Mouse (Mus musculus) hindbrain, embryonic 12.5 days (tissue): ENCODE results near the gene Bahcc1. TPM values are rescaled to one million over a fixed set of nuclear protein-coding genes. Genes with fewer than 3 reads are reported as not detected.

Source experiments
- ATAC-seq: fragments of 200-750 bp; cut with Nextera tagmentation; 2 replicates; pipeline ENCODE4 v1.8.0; 2017; ENCODE audit warnings: moderate TSS enrichment; ENCODE audit not compliant: low FRiP score
- H3K27ac ChIP-seq: fragments of 300-500 bp; sonication (generic); 2 replicates; pipeline ENCODE4 v1.5.1; 2016; ENCODE audit warnings: mild to moderate bottlenecking
- H3K27me3 ChIP-seq: fragments of 300-500 bp; sonication (generic); 2 replicates; pipeline ENCODE4 v1.6.1; 2016; ENCODE audit warnings: mild to moderate bottlenecking
- H3K36me3 ChIP-seq: fragments of 300-500 bp; sonication (generic); 2 replicates; pipeline ENCODE4 v1.6.1; 2016; ENCODE audit warnings: mild to moderate bottlenecking
- H3K4me1 ChIP-seq: fragments of 300-500 bp; sonication (generic); 2 replicates; pipeline ENCODE4 v1.6.1; 2016
- H3K4me2 ChIP-seq: fragments of 300-500 bp; sonication (generic); replicated peaks from 2 replicates; pipeline ENCODE4 v1.6.1; 2016; ENCODE audit warnings: mild to moderate bottlenecking
- H3K4me3 ChIP-seq: fragments of 300-500 bp; sonication (generic); 2 replicates; pipeline ENCODE4 v1.5.1; 2016; ENCODE audit warnings: mild to moderate bottlenecking
- H3K9ac ChIP-seq: fragments of 300-500 bp; sonication (generic); 2 replicates; pipeline ENCODE4 v1.6.1; 2016; ENCODE audit warnings: mild to moderate bottlenecking, moderate library complexity
- H3K9me3 ChIP-seq: fragments of 300-500 bp; sonication (generic); replicated peaks from 2 replicates; pipeline ENCODE4 v1.6.1; 2016; ENCODE audit warnings: mild to moderate bottlenecking
- WGBS: fragments of 180-500 bp; shearing (Covaris S2); methylation state at CpG from one replicate; pipeline ENCODE4 v1.1.7; 2016; 5-methylcytosine and 5-hydroxymethylcytosine counted together
- polyA plus RNA-seq: library from polyadenylated mRNA; unstranded; fragments of >200 nt; fragmentation: Nextera tagmentation; extraction: Ambion mirVana; gene quantifications from 2 replicates; pipeline ENCODE4 v1.2.1, GENCODE M21; 2016

Gene Bahcc1
- polyA plus RNA-seq, 1 experiment from 2014 or later: 23.8 TPM

DNA sequence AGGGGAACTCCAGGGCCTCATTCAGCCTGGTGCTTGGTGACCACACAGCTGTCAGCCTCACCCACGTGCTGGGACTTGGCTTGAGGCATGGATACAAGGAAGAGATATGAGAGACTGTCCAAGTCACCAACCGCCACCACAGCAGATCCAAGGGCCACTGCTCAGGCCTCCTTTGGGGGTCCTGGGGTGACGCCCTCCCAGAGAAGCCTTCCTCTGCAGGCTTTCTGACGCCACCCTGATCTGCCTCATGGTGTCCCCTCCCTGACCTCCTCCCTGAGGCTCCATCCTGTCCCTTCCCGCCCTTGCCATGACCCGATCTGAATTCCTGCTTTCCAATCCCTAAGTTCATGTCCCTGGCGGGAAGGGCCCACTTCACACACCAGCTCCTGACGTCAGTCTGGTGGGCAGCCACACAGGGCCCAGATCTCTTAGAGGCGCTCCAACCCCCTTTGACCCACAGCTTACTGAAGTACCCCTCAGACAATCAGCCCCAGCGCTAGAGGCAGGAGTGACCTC is 17.0 kb upstream of the Bahcc1 start:
- peaks cover 41% of the 10 kb centered on the region for H3K4me1 ChIP-seq
- H3K9ac ChIP-seq: no peak overlapping the region; the same call in 1 of the 2 replicates
- H3K9me3 ChIP-seq: no peaks in the 10 kb centered on the region; the same call in 1 of the 2 replicates
- 51% methylated on average over 10 of the region's 10 CpGs for WGBS
- peak overlapping the region; percentile 95 for H3K27ac ChIP-seq
- ATAC-seq: no peak
- no peaks in the 10 kb centered on the region for H3K27me3 ChIP-seq
- H3K4me2 ChIP-seq: peak overlapping the region; percentile 16; the same call in 1 of the 2 replicates
- no peak overlapping the region for H3K4me3 ChIP-seq
- no peaks in the 10 kb centered on the region for H3K36me3 ChIP-seq

DNA sequence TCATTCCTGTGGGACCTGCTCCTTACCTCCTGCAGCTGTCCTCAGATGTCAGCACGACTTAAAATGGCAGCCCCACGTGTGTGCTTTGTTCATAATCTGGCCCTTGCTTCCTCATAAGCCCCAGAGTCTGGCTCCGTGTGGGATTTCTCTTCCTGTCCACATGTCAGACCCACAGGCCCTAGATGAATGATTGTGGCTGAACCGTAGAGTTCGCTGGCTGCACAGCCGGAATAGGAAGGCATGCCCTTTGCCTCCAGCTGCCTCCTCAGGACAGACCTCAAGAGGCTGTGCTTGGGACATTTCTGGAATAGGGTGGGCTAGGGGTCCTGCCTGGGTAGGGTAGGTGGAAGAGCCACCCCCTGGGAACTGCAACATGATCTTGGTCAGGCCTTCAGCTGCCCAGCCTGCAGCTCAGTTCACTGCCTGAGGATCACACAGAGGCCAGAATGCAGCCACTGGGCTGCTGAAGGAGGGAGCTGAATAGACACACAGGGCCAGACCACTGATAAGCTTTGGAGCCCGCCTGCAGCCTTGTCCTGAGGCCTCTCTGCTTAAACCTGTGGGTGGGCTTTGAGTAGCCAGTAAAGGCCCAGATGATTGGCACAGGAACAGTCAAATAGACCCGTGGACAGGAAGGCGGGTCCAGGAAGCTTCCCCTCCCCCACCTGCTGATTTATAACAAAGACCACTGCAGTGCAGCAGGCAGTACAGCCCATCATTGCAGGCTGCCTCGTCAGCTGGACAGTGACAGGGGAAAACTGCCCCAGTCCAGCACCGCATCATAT is 16.0 kb upstream of the Bahcc1 start:
- H3K4me3 ChIP-seq: no peak overlapping the region
- ATAC-seq: peak; percentile 91
- H3K27me3 ChIP-seq: no peaks in the 10 kb centered on the region
- H3K9me3 ChIP-seq: no peaks in the 10 kb centered on the region; the same call in 1 of the 2 replicates
- H3K4me2 ChIP-seq: peak overlapping the region; percentile 16; the same call in 1 of the 2 replicates
- peaks cover 51% of the 10 kb centered on the region for H3K4me1 ChIP-seq
- 2% methylated on average over 11 of the region's 11 CpGs for WGBS
- H3K27ac ChIP-seq: peak overlapping the region; percentile 95
- H3K36me3 ChIP-seq: no peaks in the 10 kb centered on the region
- peak overlapping the region; percentile 44; the same call in 1 of the 2 replicates for H3K9ac ChIP-seq

DNA sequence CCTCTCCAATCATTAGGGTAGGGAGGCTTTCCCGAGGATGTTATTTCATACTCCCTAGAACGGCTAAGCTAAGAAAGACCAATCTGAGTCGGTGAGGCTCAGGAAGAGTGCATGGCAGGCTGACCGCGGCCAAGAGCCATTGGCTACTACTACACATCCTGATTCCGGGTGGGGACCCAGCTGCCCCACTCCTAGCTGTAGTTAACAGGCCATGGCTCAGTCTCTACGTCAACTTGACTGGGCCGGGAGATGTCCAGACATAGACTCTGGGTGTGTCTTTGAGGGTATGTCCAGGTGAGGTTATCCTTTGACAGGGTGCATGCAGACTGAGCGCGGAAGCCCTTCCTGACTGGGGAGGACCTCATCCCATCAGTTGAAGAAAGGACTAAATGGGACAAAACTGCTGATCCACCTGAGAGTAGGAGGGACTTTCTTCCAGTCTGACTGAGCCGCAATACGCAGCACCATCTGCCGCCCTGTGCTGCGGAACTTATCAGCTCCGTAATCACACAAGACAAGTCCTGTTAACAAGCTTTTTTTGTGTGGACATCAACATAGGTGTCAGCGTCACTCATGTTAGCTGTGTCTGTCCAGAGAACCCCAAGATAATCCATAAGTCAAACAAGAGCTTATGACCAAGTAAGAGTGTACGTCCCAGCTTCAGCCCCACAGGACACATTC is 14.4 kb upstream of the Bahcc1 start:
- no peaks in the 10 kb centered on the region; the same call in 1 of the 2 replicates for H3K9me3 ChIP-seq
- peaks cover 56% of the 10 kb centered on the region for H3K4me1 ChIP-seq
- no peaks in the 10 kb centered on the region for H3K36me3 ChIP-seq
- no peak overlapping the region for H3K4me2 ChIP-seq
- H3K27me3 ChIP-seq: no peaks in the 10 kb centered on the region
- ATAC-seq: no peak
- no peak overlapping the region; the same call in 1 of the 2 replicates for H3K27ac ChIP-seq
- H3K9ac ChIP-seq: no peak overlapping the region
- 89% methylated on average over 17 of the region's 17 CpGs for WGBS
- H3K4me3 ChIP-seq: no peak overlapping the region

DNA sequence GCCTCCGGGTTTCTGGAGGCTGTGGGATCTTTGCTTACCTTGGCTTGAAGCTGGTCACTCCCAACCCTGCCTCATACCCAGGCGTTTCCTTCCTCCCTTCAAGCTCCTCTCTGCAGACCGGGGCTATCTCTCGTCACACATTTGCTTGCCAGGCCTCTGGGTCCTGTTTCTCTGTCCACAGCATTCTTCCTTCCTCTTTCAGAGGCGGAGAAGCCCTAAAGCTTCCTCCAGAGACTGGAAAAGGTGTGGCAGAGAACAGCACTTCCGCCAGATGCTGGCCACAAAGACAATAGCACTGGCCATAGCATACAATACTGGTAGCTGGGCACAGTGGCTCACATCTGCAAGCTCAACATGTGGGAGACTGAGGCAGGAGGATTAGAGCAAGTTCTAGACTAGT is 13.8 kb upstream of the Bahcc1 start:
- no peak for ATAC-seq
- no peak overlapping the region for H3K4me3 ChIP-seq
- H3K27me3 ChIP-seq: no peaks in the 10 kb centered on the region
- H3K4me2 ChIP-seq: no peak overlapping the region
- H3K36me3 ChIP-seq: no peaks in the 10 kb centered on the region
- H3K4me1 ChIP-seq: peaks cover 62% of the 10 kb centered on the region
- no peak overlapping the region for H3K27ac ChIP-seq
- no peak overlapping the region for H3K9ac ChIP-seq
- 74% methylated on average over 6 of the region's 6 CpGs for WGBS
- no peaks in the 10 kb centered on the region; the same call in 1 of the 2 replicates for H3K9me3 ChIP-seq

DNA sequence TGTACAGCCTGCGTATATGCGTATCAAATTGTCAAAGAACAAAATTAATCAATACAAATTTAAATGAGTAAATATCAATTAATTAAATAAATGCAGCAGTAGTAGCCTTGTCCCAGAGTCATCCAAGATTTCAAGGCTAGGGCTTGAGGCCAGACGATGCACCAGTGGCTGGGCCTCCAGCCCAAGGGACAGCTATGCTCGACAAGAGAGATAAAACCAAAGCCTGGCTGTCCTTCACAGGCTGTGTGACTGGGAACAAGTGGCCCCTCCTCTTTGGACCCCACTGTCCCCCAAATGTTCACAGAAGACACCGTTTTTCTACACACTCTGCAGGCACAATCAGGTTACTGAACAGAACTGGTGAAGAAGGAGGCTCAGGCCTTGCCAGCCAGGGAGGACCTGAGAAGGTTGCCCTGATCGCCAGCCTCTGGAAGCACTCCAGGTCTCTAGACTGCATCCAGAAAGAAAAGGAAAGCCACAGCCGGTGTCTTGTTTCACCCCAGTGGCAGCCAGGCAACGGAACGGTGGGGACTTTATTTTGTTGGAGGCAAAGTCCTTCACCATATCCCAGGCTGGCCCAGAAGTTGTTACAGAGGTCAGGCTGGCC is 12.7 kb upstream of the Bahcc1 start:
- no peak overlapping the region for H3K4me2 ChIP-seq
- H3K36me3 ChIP-seq: no peaks in the 10 kb centered on the region
- H3K9ac ChIP-seq: no peak overlapping the region
- 45% methylated on average over 9 of the region's 9 CpGs for WGBS
- peaks cover 72% of the 10 kb centered on the region for H3K4me1 ChIP-seq
- no peak for ATAC-seq
- H3K27me3 ChIP-seq: no peaks in the 10 kb centered on the region
- no peaks in the 10 kb centered on the region for H3K9me3 ChIP-seq
- 0 out of 2 replicates have a peak overlapping the region, but pooled peaks have one; percentile 41 for H3K27ac ChIP-seq
- H3K4me3 ChIP-seq: no peak overlapping the region

DNA sequence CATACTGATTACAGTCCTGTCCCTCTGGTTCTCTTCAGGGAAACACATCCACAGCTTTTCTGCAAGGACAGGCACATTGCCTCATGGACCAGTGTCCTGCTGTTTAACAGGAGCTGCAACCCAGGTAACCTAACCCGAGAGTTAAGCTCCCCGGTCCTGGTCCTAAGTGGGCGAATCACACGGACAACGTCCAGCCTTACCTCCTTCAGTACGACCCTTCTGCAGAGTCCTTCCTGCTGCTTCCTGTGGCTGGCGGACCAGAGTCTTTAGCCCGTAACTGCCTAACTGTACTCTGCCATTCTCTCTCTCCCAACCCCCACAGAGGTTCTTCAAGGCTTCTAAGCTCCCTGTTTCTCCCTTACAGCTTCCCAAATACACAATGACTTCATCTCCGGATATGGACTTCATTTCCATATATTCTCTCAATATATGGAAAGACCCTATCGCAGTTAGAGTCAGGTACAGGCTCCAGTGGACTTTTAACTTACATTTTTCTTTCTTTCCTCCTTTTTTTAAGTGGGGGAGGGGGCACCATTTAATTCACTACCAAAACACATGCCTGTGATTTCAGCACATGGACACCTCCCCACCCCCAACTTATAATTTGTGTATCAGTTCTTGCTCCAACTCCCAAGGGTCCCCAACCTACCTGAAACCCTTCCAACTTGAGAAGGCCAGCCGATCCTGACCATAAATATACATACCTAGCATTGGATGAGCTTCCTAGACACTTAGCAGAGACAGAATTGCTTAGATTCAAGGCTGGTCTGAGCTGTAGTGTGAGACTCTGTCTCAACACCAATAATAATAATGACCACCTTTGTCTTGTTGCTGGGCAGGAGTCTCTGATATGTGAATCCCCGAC is 11.6 kb upstream of the Bahcc1 start:
- ATAC-seq: no peak
- H3K4me3 ChIP-seq: no peak overlapping the region
- WGBS: 58% methylated on average over 12 of the region's 12 CpGs
- no peak overlapping the region for H3K9ac ChIP-seq
- H3K4me2 ChIP-seq: peak overlapping the region; percentile 19; the same call in 1 of the 2 replicates
- H3K27ac ChIP-seq: peak overlapping the region; percentile 44
- H3K9me3 ChIP-seq: no peaks in the 10 kb centered on the region
- peaks cover 72% of the 10 kb centered on the region for H3K4me1 ChIP-seq
- H3K27me3 ChIP-seq: no peaks in the 10 kb centered on the region
- no peaks in the 10 kb centered on the region for H3K36me3 ChIP-seq

DNA sequence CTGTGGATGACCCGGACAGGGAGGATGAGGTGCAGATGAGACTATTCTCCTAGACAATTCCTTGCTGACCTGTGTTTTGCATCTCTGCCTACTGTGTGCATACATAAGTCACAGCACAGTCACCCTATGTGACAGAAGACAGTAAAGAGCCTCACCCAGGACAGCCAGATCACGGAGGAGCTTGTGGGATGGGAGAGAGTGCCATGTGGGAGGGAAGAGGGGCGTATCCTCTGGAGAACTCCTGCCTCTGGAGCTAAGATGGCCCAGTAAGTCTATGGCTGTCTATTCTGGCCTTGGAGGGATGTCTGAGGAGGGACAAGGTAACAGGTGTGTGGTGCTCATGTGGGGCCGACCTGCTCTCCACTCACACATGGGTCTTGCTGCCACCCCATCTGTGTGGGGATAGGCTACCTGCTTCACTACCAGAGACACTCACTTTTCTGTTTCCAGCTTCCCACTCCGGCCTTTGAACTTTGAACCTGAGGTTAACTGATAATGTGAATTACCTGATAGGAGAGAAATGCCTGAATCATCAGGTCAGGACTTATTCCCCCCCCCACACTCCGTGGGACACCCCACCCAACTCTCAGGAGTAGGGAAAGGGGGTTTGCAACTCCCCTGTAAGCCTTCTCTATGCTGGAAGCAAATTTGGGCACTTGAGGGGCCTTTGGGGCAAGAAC is 10.2 kb upstream of the Bahcc1 start:
- ATAC-seq: no peak

DNA sequence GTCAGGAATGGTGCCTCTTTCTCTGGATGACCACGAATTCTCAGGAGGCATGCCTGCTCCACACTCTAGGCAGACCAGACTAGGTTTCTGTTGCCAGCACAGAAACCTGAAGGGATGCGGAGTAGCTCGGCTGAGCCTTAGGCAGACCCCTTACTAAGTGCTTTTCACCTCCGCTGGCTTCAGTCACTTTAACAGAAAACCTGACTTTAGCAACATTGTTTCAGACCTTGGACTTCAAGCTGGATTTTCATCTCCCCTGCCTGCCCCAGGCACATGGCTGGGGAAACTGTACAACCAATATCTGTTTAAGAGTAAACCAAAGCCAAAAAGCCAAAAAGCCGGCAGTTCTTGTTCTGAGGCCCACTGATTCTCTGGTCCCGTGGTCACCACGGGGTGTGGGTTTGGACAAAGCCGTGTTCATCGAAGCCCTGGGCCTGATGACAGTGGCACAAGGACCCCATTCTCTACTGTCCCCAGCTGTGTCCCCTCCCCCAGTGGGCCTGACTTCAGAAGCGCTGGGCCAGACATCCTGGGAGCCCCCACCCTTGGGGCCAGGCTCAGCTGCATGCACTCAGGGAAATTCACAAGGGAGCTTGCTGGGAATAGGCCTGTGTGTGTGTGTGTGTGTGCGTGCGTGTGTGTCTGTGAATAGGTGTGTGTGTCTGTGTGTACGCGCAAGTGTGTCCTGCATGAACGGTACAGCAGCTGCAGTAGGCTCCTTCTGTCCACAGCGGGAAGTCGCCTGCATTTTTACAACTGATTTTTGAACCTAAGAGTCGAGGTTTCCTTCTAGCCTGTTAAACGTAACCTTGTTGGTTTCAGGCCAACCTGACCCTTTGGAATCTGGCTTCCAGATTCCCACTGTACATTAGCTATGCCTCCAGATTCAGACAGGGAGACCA is 8.9 kb upstream of the Bahcc1 start:
- Histone ChIP-seq H3K36me3 (no peaks in the 10 kb centered on the region), H3K4me3 (no peak overlapping the region), H3K9ac (peak overlapping the region; percentile 97), H3K27me3 (no peaks in the 10 kb centered on the region), H3K4me2 (peak overlapping the region; percentile 50), H3K27ac (peak overlapping the region; percentile 99), H3K9me3 (no peaks in the 10 kb centered on the region), H3K4me1 (peaks cover 79% of the 10 kb centered on the region)
- 29% methylated on average over 19 of the region's 19 CpGs for WGBS
- ATAC-seq: peak; percentile 77

More for the DNA sequence above, 10.2 kb upstream of the Bahcc1 start:
- H3K4me2 ChIP-seq: no peak overlapping the region
- H3K4me3 ChIP-seq: no peak overlapping the region
- H3K9me3 ChIP-seq: no peaks in the 10 kb centered on the region
- 81% methylated on average over 6 of the region's 6 CpGs for WGBS
- no peaks in the 10 kb centered on the region for H3K36me3 ChIP-seq
- no peak overlapping the region for H3K9ac ChIP-seq
- no peaks in the 10 kb centered on the region for H3K27me3 ChIP-seq
- H3K27ac ChIP-seq: peak overlapping the region; percentile 99; the same call in 1 of the 2 replicates
- peaks cover 72% of the 10 kb centered on the region for H3K4me1 ChIP-seq

DNA sequence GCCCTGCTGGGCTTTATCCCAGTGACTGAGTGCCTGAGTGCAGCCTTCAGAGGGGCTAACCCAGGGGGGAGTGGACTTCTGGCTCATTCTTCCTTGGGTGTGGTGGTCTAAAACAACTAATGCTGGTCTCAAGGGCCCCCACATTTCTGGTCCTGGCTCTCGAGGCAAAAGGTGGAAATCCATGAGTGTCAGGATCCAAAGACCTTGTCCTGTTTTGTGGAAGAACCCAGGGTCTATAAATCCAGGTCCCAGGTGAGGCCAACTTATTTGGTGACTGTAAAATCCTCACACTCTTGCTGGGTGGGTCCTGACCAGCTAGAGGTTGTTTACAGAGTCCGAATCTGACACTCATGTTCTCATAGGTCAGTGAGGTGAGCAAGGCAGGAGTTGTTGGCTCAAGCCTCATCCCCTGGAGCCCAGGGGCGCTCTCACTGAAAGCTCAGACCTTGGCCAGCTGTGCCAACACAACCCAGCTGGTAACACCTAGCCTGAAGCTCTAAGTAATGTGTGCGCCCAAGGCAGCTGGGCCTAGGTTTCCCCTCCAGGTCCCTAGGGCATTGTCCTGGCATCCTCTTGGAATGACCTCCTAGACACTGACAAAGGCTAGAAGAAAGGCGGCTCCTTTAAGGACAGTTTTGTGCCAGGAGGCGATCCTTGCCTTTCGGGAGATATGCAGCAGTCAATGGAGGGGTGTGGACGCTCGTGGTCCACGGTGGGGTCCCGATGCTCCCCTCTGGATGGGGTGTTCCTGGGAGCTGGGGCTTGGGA is 8.1 kb upstream of the Bahcc1 start:
- WGBS: 25% methylated on average over 11 of the region's 11 CpGs
- Histone ChIP-seq H3K4me2 (peak overlapping the region; percentile 50), H3K27ac (peak overlapping the region; percentile 99), H3K4me1 (peaks cover 87% of the 10 kb centered on the region), H3K4me3 (peak overlapping the region; percentile 18; the same call in 1 of the 2 replicates), H3K27me3 (no peaks in the 10 kb centered on the region), H3K36me3 (no peaks in the 10 kb centered on the region), H3K9me3 (no peaks in the 10 kb centered on the region), H3K9ac (peak overlapping the region; percentile 97)
- ATAC-seq: no peak
